Mouse (Mus musculus): ENCODE results near the gene Gm11634. TPM values are rescaled to one million over a fixed set of nuclear protein-coding genes. Genes with fewer than 3 reads are reported as not detected.
"Not testable (repeated sequence)": the region's sequence is repeated elsewhere in the genome, so short reads cannot be mapped to it uniquely, and the experiment has no call there.

Gm11634 gene
- not detected for total RNA-seq (2021)
- long read RNA-seq, experiment 1, result 0 reads
- long read RNA-seq, experiment 2, result 0 reads

- intact Hi-C loops (cut with DNase I), result no loop called here
- no peak for TF ChIP-seq CTCF (IDR thresholded peaks at IDR 0.05)
- DNase-seq (ENCODE audit: extremely low spot score in 1 of 2, low spot score in 2 of 2), result no peak
Observed at GRCm38 (mm10) chr11:101599156-101599555, at the start of gene Gm11634. Gene Gm11634 (minus strand): TSS chr11:101599256.

GRCm38 (mm10) chr11:101647093-101647492 lies 48.0 kb upstream of the Gm11634 start:
- H3K4me3 ChIP-seq; intact Hi-C loops (cut with DNase I); DNase-seq (ENCODE audit: extremely low spot score in 1 of 2, low spot score in 2 of 2); H3K27ac ChIP-seq: not testable (repeated sequence)

More at GRCm38 (mm10) chr11:101599156-101599555, at the start of gene Gm11634:
- H3K4me3 ChIP-seq, result no peak within 1 kb of the TSS
- H3K27ac ChIP-seq, result no peak within 1 kb of the TSS

- Histone ChIP-seq H3K4me3 (peak overlapping the region; percentile 41), H3K27ac (peak overlapping the region; percentile 98)
- DNase-seq (ENCODE audit: extremely low spot score in 1 of 2, low spot score in 2 of 2); intact Hi-C loops (cut with DNase I): not testable (repeated sequence)
Observed at GRCm38 (mm10) chr11:101646283-101646794, 47.3 kb upstream of the Gm11634 start.

GRCm38 (mm10) chr11:101645411-101646282 lies 46.6 kb upstream of the Gm11634 start:
- intact Hi-C loops (cut with DNase I), result not testable (repeated sequence)
- Histone ChIP-seq H3K4me3 (peak overlapping the region; percentile 41), H3K27ac (peak overlapping the region; percentile 98)
- DNase-seq (ENCODE audit: extremely low spot score in 1 of 2, low spot score in 2 of 2), result peak; percentile 54 to 67

GRCm38 (mm10) chr11:101645043-101645410 lies 46.0 kb upstream of the Gm11634 start:
- not testable (repeated sequence) for H3K27ac ChIP-seq

GRCm38 (mm10) chr11:101644591-101644990 lies 45.5 kb upstream of the Gm11634 start:
- Histone ChIP-seq H3K27ac (no peak overlapping the region), H3K4me3 (no peak overlapping the region)
- DNase-seq (ENCODE audit: extremely low spot score in 1 of 2, low spot score in 2 of 2), result no peak
- intact Hi-C loops (cut with DNase I), result no loop called here
- no peak for TF ChIP-seq CTCF (IDR thresholded peaks at IDR 0.05)

More at GRCm38 (mm10) chr11:101645043-101645410, 46.0 kb upstream of the Gm11634 start:
- DNase-seq (ENCODE audit: extremely low spot score in 1 of 2, low spot score in 2 of 2); H3K4me3 ChIP-seq; intact Hi-C loops (cut with DNase I): not testable (repeated sequence)

GRCm38 (mm10) chr11:101642931-101643330 lies 43.9 kb upstream of the Gm11634 start:
- no peak for TF ChIP-seq CTCF (IDR thresholded peaks at IDR 0.05)
- H3K4me3 ChIP-seq, result no peak overlapping the region
- no peak for DNase-seq (ENCODE audit: extremely low spot score in 1 of 2, low spot score in 2 of 2)
- intact Hi-C loops (cut with DNase I), result no loop called here
- no peak overlapping the region for H3K27ac ChIP-seq

- DNase-seq (ENCODE audit: extremely low spot score in 1 of 2, low spot score in 2 of 2); H3K4me3 ChIP-seq; intact Hi-C loops (cut with DNase I): not testable (repeated sequence)
- peak overlapping the region; percentile 93 for H3K27ac ChIP-seq
Observed at GRCm38 (mm10) chr11:101641710-101642642, 42.9 kb upstream of the Gm11634 start.

- peak overlapping the region; percentile 93 for H3K27ac ChIP-seq
- H3K4me3 ChIP-seq, result peak overlapping the region; percentile 36
- DNase-seq (ENCODE audit: extremely low spot score in 1 of 2, low spot score in 2 of 2), result peak; percentile 75 to 81
- intact Hi-C loops (cut with DNase I), result not testable (repeated sequence)
Observed at GRCm38 (mm10) chr11:101640857-101641709, 42.0 kb upstream of the Gm11634 start.

- intact Hi-C loops (cut with DNase I), result no loop called here
- no peak for TF ChIP-seq CTCF (IDR thresholded peaks at IDR 0.05)
- no peak overlapping the region for H3K27ac ChIP-seq
Observed at GRCm38 (mm10) chr11:101639761-101640160, 40.7 kb upstream of the Gm11634 start.

GRCm38 (mm10) chr11:101635660-101636059 lies 36.6 kb upstream of the Gm11634 start:
- Histone ChIP-seq H3K27ac (no peak overlapping the region), H3K4me3 (no peak overlapping the region)
- intact Hi-C loops (cut with DNase I), result no loop called here
- TF ChIP-seq CTCF (IDR thresholded peaks at IDR 0.05), result no peak
- no peak for DNase-seq (ENCODE audit: extremely low spot score in 1 of 2, low spot score in 2 of 2)

More at GRCm38 (mm10) chr11:101639761-101640160, 40.7 kb upstream of the Gm11634 start:
- H3K4me3 ChIP-seq, result no peak overlapping the region
- no peak for DNase-seq (ENCODE audit: extremely low spot score in 1 of 2, low spot score in 2 of 2)

GRCm38 (mm10) chr11:101628733-101629417 lies 29.8 kb upstream of the Gm11634 start:
- intact Hi-C loops (cut with DNase I); H3K27ac ChIP-seq; DNase-seq (ENCODE audit: extremely low spot score in 1 of 2, low spot score in 2 of 2): not testable (repeated sequence)
- peak overlapping the region; percentile 68; the same call in 1 of the 2 replicates for H3K4me3 ChIP-seq

All from left cerebral cortex, adult 2 months (tissue).